Mouse (Mus musculus) spleen, adult 18-20 months (tissue): ENCODE results near the gene Kctd15.

Source experiments
- DNase-seq, 2 experiments: peaks; one replicate each; pipeline ENCODE4 v3.0.0; 2022; ENCODE audit warnings: mixed read lengths in 2 of 2

The Kctd15 gene

GRCm38 (mm10) chr7:34618141-34618890 is 38.2 kb downstream of the Kctd15 start:
- no peak for DNase-seq

GRCm38 (mm10) chr7:34616275-34616674 is 40.3 kb downstream of the Kctd15 start:
- no peak for DNase-seq

DNA sequence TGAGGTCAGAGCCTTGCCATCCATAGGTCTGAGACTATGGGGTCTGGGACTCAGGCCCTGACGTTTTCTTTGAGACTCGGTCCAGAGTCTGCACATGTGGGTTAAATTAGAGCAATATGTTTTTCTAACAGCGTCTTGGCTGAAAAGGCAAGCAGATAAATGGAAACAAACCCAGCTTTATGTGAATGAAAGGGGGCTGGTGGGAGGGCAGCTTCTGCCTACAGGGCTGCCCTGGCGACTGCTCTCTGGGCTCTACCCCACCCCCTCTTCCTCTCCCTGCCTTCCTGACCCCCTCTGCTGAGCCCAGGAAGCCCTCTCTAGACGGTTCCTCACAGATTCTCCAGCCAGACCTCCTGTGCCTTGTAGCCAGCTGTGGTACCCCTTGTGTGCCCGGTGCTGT is 46.1 kb downstream of the Kctd15 start:
- DNase-seq: no peak

GRCm38 (mm10) chr7:34607334-34607970 is 49.1 kb downstream of the Kctd15 start:
- no peak for DNase-seq

- no peak for DNase-seq
Observed at GRCm38 (mm10) chr7:34606729-34607128, 49.8 kb downstream of the Kctd15 start.

DNA sequence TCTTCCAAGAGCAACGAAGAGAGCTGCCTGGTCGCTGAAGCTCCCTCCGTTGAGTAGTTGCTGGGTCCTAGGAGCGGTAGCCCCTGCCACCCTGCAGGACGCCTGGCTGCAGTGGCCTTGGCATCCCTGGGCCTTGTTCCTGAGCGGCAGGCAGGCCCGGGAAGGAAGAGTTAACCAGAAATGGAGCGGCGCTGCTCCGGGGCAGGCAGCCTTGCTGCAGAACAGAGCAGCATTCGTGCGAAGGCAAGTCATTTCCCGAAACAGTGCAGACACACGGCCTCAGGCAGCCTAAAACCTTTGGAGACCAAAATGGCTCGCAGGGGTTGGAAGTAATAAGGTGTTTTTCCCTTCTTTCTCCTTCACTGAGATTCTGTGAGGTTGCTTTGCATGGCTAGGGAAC is 50.5 kb downstream of the Kctd15 start:
- DNase-seq: no peak

DNA sequence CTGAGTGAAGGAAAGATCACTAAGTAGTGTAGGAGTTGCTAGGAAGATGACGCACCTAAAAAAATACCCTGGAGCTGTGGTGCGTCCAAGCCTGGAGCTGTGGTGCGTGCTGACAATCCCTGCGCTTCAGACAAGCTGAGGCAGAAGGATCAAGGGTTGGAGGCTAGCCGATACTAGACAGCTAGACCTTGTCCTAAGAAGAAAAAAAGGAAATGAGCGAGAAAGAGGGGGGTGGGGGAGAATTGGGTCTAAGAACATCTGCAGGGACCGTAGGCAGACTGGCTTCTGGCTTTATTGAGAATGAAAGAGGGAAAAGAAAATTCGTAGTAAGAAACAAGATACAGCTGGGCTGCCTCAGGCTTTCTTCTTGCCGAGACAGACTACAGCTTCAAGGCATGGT is 58.0 kb downstream of the Kctd15 start:
- DNase-seq: no peak

GRCm38 (mm10) chr7:34597986-34598385 is 58.5 kb downstream of the Kctd15 start:
- DNase-seq: no peak

DNA sequence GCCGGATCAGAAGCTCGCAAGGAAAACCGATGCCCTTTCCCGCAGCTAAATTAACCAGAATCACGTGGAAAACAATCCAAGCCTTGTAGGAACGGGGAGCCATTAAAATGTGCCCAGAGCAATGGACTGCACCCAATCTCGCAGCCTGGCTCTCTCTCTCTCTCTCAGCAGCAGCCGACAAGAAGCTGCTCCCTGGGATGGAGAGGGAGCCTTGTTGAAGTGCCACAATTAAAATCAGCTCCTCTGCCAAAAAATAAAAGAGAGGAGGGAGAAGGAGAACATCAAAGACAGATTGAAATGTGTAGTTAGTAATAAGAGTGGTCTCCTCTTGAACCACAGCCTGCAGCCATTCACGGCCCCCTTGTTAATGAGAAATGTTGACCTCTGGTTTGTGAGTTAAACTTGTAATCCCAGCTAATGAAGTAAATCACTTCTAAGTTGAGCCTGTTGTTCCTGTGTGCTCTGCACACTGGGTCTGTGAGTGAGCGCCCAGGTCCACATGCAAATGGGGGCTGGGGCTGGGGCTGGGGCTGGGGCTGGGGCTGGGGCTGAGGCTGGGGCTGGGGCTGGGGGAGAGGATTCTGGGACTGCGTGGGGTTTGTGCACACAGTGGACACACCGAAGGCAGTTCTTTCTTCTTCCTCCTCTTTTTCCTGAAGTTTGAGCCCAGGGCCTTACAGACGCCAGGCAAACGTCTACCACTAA is 59.8 kb downstream of the Kctd15 start:
- no peak for DNase-seq

DNA sequence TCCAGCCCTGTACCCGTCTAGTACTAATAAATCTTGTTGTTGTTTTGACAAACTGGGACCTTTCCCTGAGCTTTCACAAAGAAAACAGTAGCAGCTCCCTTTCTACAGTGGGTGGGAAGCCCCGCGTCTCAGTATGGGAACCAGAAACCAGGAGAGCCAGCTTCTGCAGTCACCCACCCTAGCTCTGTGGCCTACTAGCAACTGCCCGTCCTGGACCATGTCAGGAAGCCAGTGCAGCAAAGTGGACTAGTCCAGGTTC is 61.3 kb downstream of the Kctd15 start:
- no peak for DNase-seq

DNA sequence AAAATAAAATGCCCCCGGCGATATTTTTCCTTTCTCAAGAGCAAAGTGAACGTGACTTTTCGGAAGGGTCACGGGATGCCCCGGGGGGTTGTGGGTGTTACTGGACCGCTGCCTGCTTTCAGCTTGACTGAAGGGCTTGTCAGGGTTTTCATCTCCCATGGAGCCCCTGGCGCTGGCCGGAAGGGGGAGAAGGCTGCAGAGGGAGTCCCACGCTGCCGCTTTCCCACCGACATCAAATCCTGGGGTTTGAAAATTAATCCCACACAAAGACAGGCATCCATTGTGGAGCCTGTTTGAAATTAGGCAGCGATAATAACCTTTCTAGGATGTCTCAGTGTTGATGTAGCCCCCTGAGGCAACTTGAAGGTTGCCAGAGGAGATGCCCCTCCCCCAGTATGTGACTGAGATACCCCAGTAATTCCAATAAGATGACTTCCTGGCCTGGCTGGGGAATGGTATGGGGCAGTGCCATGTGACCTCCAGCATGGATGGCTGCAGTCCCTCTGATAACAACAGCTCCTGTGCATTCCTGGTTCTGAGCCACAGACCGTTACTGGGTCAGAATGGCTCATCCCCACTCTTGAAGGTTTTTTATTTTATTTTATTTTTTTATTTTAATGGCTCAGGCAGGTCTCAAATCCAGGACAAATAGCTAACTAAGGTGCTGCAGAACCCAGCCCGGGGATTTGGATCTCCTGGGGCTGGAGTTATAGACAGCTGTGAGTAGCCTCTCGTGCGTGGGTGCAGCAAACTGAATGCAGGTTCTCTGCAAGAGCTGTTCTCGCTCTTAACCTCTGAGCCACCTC is 61.8 kb downstream of the Kctd15 start:
- no peak for DNase-seq

DNA sequence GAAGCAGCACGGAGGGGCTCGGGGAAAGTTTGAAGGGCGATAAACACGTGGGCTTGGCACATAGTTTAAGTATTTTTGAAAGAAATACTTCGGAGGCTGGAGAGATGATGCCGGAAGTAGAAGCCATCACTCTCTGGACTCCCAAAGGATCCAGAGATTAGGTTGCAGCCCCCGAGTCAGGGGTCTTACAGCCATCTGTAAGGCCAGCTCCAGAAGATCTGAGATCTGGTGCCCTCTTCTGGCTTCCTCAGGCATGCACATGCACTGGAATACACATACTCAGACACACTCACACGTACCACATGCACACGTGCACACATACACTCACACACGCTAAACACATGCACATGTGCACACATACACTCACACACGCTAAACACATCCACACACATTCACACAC is 65.8 kb downstream of the Kctd15 start:
- no peak for DNase-seq
